Mouse (Mus musculus) liver, embryonic 11.5 days (tissue): ENCODE measurements around the gene Srpx2. TPM values are rescaled to one million over a fixed set of nuclear protein-coding genes. Genes with fewer than 3 reads are reported as not detected.

ENCODE experiments used
- ATAC-seq: fragments of 200-750 bp; cut with Nextera tagmentation; replicated peaks from 2 replicates; pipeline ENCODE4 v1.8.0; 2017; ENCODE audit warnings: moderate number of reproducible peaks, mild to moderate bottlenecking, moderate TSS enrichment, moderate library complexity; ENCODE audit not compliant: low FRiP score
- DNase-seq: peaks from one replicate; pipeline ENCODE4 v3.0.0-alpha.2; 2017; ENCODE audit warnings: low spot score
- H3K27ac ChIP-seq: fragments of 300-500 bp; sonication (generic); 2 replicates; pipeline ENCODE4 v1.5.1; 2014; ENCODE audit warnings: mild to moderate bottlenecking, low read depth, low read length, control low read depth
- H3K27me3 ChIP-seq: fragments of 300-500 bp; sonication (generic); replicated peaks from 2 replicates; pipeline ENCODE4 v1.6.1; 2014; ENCODE audit warnings: low read length, mixed read lengths; ENCODE audit not compliant: control insufficient read depth, insufficient read depth
- H3K36me3 ChIP-seq: fragments of 300-500 bp; sonication (generic); 2 replicates; pipeline ENCODE4 v1.6.1; 2014; ENCODE audit warnings: mild to moderate bottlenecking, low read length, moderate library complexity, mixed read lengths; ENCODE audit not compliant: control insufficient read depth, insufficient read depth
- H3K4me1 ChIP-seq: fragments of 300-500 bp; sonication (generic); replicated peaks from 2 replicates; pipeline ENCODE4 v1.6.1; 2014; ENCODE audit warnings: low read length, mixed read lengths; ENCODE audit not compliant: control insufficient read depth, insufficient read depth
- H3K4me2 ChIP-seq: fragments of 300-500 bp; sonication (generic); 2 replicates; pipeline ENCODE4 v1.6.1; 2014; ENCODE audit warnings: mild to moderate bottlenecking, control low read depth, moderate library complexity
- H3K4me3 ChIP-seq: fragments of 300-500 bp; sonication (generic); 2 replicates; pipeline ENCODE4 v1.5.1; 2014; ENCODE audit warnings: low read depth, low read length, control low read depth
- H3K9ac ChIP-seq: fragments of 300-500 bp; sonication (generic); 2 replicates; pipeline ENCODE4 v1.6.1; 2014; ENCODE audit warnings: low read depth, low read length, control low read depth
- H3K9me3 ChIP-seq: fragments of 300-500 bp; sonication (generic); 2 replicates; pipeline ENCODE4 v1.6.1; 2016; ENCODE audit warnings: low read length, inconsistent platforms, mixed read lengths; ENCODE audit not compliant: control insufficient read depth
- whole genome bisulfite sequencing: fragments of 180-500 bp; shearing (Covaris S2); extraction: QIAGEN DNeasy Blood & Tissue Kit; methylation state at CpG from one replicate; pipeline ENCODE4 v1.1.7; 2014; 5-methylcytosine and 5-hydroxymethylcytosine counted together
- polyA plus RNA-seq: library from polyadenylated mRNA; unstranded; fragments of >200 nt; fragmentation: Nextera tagmentation; extraction: Ambion mirVana; gene quantifications from 2 replicates; pipeline ENCODE4 v1.2.1, GENCODE M21; 2014

Gene Srpx2
- polyA plus RNA-seq, 1 experiment from 2014 or later = 0.15 TPM

DNA sequence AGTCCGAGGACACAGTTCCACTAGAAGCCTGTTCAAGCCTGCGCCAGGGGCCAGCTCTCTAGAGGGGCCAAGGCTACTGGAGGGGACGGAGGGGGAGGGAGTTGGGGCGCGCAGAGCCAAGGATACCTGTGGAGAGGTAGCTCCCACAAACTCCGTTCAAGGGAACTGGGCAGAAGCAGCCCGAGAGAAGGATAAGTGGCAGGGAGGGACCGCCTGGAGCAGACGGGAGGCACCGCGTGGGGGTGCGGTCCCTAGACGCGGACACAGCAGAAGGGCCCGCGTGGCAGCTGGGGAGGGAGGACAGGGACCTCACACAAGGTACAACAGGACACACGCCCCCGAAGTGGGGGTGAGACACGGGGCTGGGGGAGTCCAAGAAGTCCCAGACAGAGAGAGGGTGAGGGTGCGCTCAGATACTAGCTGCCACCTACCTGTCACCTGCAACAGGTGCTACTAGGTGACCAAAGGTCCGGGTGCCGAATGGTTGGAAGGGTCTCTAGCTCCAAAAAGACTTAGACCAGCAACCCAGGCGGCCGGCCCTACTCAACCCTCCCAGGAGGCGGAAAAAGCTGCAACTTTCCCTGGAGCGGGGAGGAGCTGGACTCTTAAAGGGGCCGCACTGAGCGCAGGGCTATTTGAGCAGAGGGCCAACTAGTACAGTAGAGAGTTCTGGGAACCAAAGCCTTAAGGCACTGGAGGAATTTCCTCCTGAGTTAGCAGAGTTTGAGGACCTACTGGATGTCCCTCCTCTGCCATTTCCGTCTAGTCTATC lies 73.2 kb downstream of the Srpx2 start, which contains the start of gene Sytl4:
TSS of gene Sytl4 (minus strand) at position 582 of the 772 bp plus-strand sequence.
- Histone ChIP-seq H3K9me3 (no peaks in the 10 kb centered on the region), H3K4me1 (no peaks in the 10 kb centered on the region), H3K27me3 (0 out of 2 replicates have a peak, but pooled peaks cover 8% of the 10 kb centered on the region), H3K4me2 (peak within 1 kb of the TSS; percentile 63), H3K9ac (0 out of 2 replicates have a peak within 1 kb of the TSS, but pooled peaks have one; percentile 3), H3K27ac (no peak within 1 kb of the TSS), H3K36me3 (no peaks in the 10 kb centered on the region), H3K4me3 (peak within 1 kb of the TSS; percentile 43)
- peak; percentile 33 for DNase-seq
- ATAC-seq = peak; percentile 63
- WGBS = 18% methylated on average over 29 of the region's 29 CpGs

Other genes with a start within 250 kb of the Srpx2 start
- gene Pcdh19, start 219.4 kb upstream of the Srpx2 start, polyA plus RNA-seq = 0.27 and 0.51 TPM in 2 replicates
- not detected in 2 replicates for gene Tnmd, start 57.4 kb upstream of the Srpx2 start, polyA plus RNA-seq
- gene Tspan6, start 10.0 kb upstream of the Srpx2 start, polyA plus RNA-seq = 67.0 and 68.0 TPM in 2 replicates
- 1.8 and 2.7 TPM in 2 replicates for gene Sytl4, start 73.4 kb downstream of the Srpx2 start, polyA plus RNA-seq
- gene Cstf2, start 150.8 kb downstream of the Srpx2 start, polyA plus RNA-seq = 55.6 and 66.5 TPM in 2 replicates